Mouse (Mus musculus) Patski (cell line): ENCODE data around the gene 2310022A10Rik. TPM values are rescaled to one million over a fixed set of nuclear protein-coding genes. Genes with fewer than 3 reads are reported as not detected.

ENCODE experiments used
- ATAC-seq: fragments of 100-300 bp; one replicate; pipeline ENCODE4 v1.8.0; 2021
- CTCF ChIA-PET: fragments of 350-600 bp; sonication (Branson Sonifier 250); formaldehyde crosslinking; loops from one replicate; lab custom pipeline; 2022; ENCODE audit warnings: inconsistent platforms; lab: Charles Lee
- POLR2A ChIA-PET: fragments of 350-600 bp; sonication (Branson Sonifier 250); formaldehyde crosslinking; loops from one replicate; lab custom pipeline; 2022; ENCODE audit warnings: antibody characterized with exemption, inconsistent platforms; lab: Charles Lee
- DNase-seq: peaks from one replicate; pipeline ENCODE4 v3.0.0-alpha.2; 2011; ENCODE audit warnings: low read depth, low spot score
- H3K27me3 ChIP-seq: fragments of 371-371 bp; one replicate; pipeline ENCODE4 v1.5.1; 2021
- CTCF ChIP-seq: fragments of 100-300 bp; IDR thresholded peaks from one replicate; pipeline ENCODE4 v1.5.1; 2021
- in situ Hi-C: fragments of 300-500 bp; cut with MboI; formaldehyde crosslinking; loops from 3 replicates; pipeline ENCODE4 v1.11.1; 2018; ENCODE audit warnings: low pct_unique_long_range_greater_than_20kb, mixed read lengths
- polyA plus RNA-seq: library from polyadenylated mRNA; unstranded; gene quantifications from one replicate; pipeline ENCODE4 v1.2.3, GENCODE M21; 2021

Gene 2310022A10Rik
- polyA plus RNA-seq, 1 experiment from 2014 or later = 13.6 TPM

DNA sequence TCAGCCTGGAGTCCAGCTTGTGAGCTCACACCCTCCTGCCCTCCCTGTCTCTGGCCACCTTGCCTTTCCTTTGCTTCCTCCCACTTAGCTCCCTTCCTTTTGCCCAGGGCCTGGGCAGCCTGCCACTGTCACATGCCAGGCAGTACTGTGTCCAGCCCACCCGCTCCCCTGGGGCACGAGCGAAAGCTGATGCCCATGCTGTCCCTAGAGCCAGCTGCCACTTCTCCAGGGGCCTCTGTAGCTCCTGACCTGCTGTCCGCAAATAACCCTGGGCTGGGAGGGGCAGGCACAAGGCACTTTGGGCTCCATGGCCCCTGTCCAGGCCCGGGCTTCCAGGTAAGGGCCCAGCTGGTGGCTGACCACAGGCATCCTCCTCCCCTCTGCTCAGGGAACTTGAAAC lies 54.5 kb downstream of the 2310022A10Rik start:
- ATAC-seq (peak; percentile 58), DNase-seq (no peak)
- ChIA-PET POLR2A (interaction anchor here (0.5 to 0.8 kb wide), 3 partner anchors 16 to 76 kb away, joined by 3 to 4 read pairs (median 4); partner anchors contain the start of gene Akt2), CTCF (interaction anchor here (1.0 to 1.6 kb wide), 3 partner anchors 10 to 26 kb away, joined by 3 to 4 read pairs (median 3); no protein-coding TSS in a partner anchor)
- in situ Hi-C loops = no loop called here
- H3K27me3 ChIP-seq = no peaks in the 10 kb centered on the region
- TF ChIP-seq CTCF = no peak

DNA sequence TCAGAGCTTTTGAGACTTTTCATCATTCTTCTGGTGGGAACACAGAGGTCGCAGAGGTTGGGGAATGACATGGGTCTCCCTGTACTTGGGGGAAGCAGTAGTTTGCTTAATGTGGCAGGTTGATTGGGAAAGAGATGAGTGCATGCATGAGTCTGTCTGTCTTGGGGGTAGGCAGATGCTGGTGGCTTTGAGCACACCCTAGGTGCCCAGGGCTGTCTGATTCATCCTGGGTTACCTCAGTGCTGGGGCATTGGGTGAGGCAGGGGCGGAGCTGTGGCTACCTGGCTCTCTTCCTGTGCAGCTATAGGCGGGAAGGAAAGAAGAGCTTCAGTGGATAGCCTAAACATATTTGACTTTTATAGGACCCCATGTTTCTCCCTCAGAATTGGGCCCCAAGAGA lies 55.1 kb downstream of the 2310022A10Rik start:
- no peaks in the 10 kb centered on the region for H3K27me3 ChIP-seq
- ChIA-PET CTCF (interaction anchor here (1.5 to 1.6 kb wide), 2 partner anchors 11 to 26 kb away, joined by 3 to 4 read pairs; no protein-coding TSS in a partner anchor), POLR2A (interaction anchor here (0.8 to 1.0 kb wide), 3 partner anchors 9 to 22 kb away, joined by 3 to 4 read pairs (median 4); partner anchors contain the start of gene Akt2)
- peak; percentile 18 for ATAC-seq
- TF ChIP-seq CTCF = no peak
- in situ Hi-C loops = no loop called here
- no peak for DNase-seq

DNA sequence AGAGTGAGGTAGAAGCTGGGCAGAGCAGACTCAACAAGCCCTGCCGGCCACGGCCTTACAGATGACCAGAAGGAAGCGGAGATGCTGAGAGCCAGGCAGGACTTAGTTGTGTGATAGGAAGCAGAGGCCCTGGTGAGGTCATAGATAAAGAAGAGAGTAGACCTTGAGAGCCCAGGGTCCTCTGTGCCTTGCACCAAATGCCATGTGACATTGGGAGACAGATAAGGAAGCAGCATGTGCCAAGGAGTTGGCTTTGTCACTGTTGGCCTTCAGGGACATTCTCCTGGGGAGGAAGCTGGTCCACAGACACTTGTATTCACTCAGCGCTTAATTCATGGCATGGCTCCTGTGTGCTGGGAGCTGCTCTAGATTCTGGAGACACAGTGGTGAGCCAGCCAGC lies 56.3 kb downstream of the 2310022A10Rik start:
- DNase-seq (no peak), ATAC-seq (no peak)
- TF ChIP-seq CTCF = no peak
- no peaks in the 10 kb centered on the region for H3K27me3 ChIP-seq
- ChIA-PET CTCF (interaction anchor here (1.5 kb wide), 1 partner anchor 25 kb away, joined by 4 read pairs; no protein-coding TSS in a partner anchor), POLR2A (interaction anchor here (0.9 kb wide), 1 partner anchor 16 kb away, joined by 4 read pairs; no protein-coding TSS in a partner anchor)
- in situ Hi-C loops = no loop called here

DNA sequence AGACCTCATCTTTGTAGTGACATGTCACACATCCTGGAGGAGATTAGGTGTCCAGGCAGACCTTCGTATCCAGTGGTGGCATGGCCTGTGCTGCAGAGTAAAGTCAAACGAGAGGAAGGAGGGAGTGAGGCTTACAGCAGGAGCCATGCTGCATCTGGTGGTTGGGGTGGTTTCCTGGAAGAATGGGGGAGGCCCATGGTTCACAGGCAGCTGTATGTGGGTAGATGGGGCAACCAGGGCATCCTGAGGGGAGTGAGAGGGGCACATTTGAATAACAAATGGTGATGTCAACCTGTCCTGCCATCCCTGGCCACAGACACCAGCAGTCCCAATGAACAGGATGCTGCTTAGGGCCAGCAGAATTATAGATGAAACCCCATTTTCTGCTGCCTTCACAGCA lies 56.7 kb downstream of the 2310022A10Rik start:
- ChIA-PET CTCF (no interaction called here), POLR2A (no interaction called here)
- no peak for ATAC-seq
- H3K27me3 ChIP-seq = no peaks in the 10 kb centered on the region
- in situ Hi-C loops = no loop called here
- TF ChIP-seq CTCF = no peak
- DNase-seq = no peak

DNA sequence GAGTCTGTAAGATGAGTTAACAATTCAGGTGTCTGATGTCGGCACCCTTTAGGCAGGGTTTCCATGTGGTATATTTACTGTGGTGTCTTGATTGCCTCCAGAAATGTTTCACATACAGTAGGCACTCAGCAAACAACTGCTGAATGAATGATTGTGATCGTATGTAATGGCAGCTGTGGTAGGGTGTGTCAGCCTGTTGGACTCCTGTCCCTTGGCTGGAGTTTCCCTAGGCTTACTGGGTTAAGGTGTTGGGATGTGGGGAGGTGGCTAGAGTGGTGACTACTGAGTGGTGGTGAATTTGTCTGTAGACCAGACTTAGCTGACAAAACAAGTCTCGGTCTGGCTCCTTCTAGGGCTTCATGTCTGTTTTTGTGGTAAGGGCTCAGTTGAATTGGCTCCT lies 57.3 kb downstream of the 2310022A10Rik start:
- in situ Hi-C loops = no loop called here
- POLR2A ChIA-PET = no interaction called here

DNA sequence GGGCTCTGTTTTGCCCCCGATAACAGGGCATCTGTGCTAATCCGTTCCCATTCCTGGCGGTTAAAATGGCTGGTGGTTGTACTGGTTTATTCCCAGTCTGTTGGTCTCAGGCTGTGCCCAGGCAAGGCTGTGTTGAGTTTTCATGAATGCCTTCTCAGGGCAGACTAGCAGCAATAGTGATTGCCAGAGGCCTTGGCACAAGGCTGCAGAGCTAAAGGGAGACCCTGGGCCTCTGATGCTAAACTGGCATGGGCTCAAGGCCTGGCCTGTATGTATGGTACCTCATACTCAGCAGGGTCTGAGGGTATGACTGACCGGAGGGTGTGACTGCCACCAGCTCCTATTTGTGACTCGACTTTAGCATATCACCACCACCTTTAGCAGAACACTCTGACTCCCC lies 57.8 kb downstream of the 2310022A10Rik start:
- ChIA-PET CTCF (interaction anchor here (1.3 kb wide), 1 partner anchor 16 kb away, joined by 4 read pairs; no protein-coding TSS in a partner anchor), POLR2A (no interaction called here)
- ATAC-seq = no peak

More for the DNA sequence above, 57.3 kb downstream of the 2310022A10Rik start:
- CTCF ChIA-PET = no interaction called here
- no peak for TF ChIP-seq CTCF
- DNase-seq = no peak
- H3K27me3 ChIP-seq = no peaks in the 10 kb centered on the region
- ATAC-seq = no peak

DNA sequence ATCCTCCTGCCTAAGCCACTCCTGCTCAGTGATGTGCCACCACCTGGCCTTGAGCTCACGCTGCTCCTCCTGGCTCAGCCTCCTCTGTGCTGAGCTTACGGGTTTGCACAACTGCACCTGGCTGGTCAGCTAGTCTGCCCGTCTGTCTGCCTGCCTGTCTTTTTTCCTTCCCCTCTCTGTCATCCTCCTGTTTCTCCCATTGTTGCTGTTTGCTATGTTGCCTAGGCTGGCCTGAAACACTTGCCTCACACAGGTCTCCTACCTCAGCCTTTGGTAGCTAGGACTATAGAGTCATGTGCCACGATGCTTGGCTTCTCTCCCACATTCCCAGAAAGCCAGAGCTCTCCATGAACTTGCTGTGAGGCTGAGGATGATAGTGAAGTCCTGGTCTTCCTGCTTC lies 59.9 kb downstream of the 2310022A10Rik start:
- in situ Hi-C loops = no loop called here
- H3K27me3 ChIP-seq = no peaks in the 10 kb centered on the region
- no peak for TF ChIP-seq CTCF
- ChIA-PET CTCF (interaction anchor here (1.5 to 1.7 kb wide), 3 partner anchors 9 to 14 kb away, joined by 3 to 8 read pairs (median 4); no protein-coding TSS in a partner anchor), POLR2A (interaction anchor here (0.6 to 1.2 kb wide), 3 partner anchors 9 to 21 kb away, joined by 3 to 8 read pairs (median 3); no protein-coding TSS in a partner anchor)
- DNase-seq (no peak), ATAC-seq (no peak)

More for the DNA sequence above, 57.8 kb downstream of the 2310022A10Rik start:
- no peak for TF ChIP-seq CTCF
- in situ Hi-C loops = no loop called here
- DNase-seq = no peak
- no peaks in the 10 kb centered on the region for H3K27me3 ChIP-seq

DNA sequence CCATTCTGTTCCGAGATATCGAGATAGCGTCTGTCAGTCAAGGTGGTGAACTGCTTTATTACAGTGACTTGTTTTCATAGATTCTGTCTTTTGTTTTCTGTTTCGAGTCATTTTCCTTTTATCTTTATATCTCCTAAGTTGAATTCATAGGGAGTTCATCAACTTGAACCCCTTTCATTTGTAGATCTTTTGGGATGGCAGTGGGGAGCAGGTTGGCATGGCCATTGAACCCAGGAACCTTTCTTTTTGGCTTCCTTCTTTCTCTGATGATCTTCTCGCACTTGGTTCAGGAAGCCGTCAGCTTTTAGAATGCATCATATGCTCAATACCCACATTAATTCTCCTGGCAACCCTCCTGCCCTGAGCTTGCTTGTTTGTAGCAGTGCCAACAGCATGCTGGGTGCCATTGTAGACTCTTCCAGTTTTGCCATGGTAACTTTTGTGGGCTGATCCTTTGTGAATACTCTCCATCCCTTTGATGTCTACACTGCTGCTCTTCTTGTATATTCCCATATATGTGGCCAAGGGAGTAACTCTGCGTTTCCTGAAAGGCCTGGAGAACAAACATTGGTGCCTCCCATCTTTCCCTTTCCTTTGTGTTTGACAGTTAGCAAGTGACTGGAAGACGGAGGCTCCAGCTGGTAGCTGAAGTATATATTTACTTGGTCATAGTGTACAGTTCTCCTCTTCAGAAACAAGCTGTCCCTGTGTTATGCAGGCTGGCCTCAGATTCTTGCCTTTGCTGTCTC lies 60.9 kb downstream of the 2310022A10Rik start:
- DNase-seq (no peak), ATAC-seq (no peak)
- in situ Hi-C loops = no loop called here
- CTCF ChIA-PET = interaction anchor here (1.7 kb wide), 1 partner anchor 15 kb away, joined by 8 read pairs; no protein-coding TSS in a partner anchor
- H3K27me3 ChIP-seq = no peaks in the 10 kb centered on the region
- no peak for TF ChIP-seq CTCF
- POLR2A ChIA-PET = no interaction called here

DNA sequence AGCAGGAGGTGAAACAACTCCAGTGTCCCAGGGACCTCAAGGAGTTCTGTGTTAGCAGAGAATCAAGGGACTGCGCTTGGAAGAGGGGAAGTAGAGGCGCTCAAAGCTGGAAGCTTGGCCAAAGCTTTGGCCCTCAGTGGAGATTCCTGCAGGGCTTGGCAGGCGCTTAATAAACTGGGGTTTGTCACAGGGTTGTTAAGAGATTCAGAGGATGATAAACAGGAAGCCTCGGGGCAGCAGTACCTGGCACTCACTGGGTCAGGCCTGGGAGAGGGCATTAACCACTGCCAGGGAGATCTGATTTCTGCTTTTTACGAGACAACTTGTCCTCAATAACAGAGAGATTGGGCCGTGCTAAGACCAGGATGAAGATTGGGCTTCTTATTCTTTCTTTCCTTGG lies 68.0 kb downstream of the 2310022A10Rik start:
- ATAC-seq = no peak
- ChIA-PET POLR2A (no interaction called here), CTCF (no interaction called here)
- no peak for DNase-seq
- no peaks in the 10 kb centered on the region for H3K27me3 ChIP-seq
- in situ Hi-C loops = no loop called here
- no peak for TF ChIP-seq CTCF

DNA sequence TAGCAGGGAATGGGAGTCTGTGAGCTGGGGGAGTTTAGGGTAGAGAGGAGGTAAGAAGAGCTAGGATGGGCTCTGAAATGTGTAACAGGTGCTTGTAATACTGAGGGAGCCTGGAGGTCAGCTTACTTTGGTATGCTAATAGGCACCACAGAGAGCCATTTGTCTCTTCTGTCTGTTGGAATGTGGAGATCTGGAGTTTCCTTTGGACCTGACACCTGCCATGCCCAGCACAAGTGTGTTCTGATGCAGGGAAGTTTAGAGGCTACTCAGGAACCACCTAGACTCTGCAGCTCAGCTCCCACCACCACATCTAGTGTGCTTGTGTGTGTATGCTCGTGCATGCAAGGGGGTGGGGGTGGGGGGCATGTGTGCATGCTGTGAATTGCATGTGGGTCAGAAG lies 69.2 kb downstream of the 2310022A10Rik start:
- no peaks in the 10 kb centered on the region for H3K27me3 ChIP-seq
- TF ChIP-seq CTCF = no peak
- DNase-seq (no peak), ATAC-seq (no peak)
- CTCF ChIA-PET = interaction anchor here (0.9 to 1.5 kb wide), 2 partner anchors 11 to 17 kb away, joined by 3 to 4 read pairs; no protein-coding TSS in a partner anchor
- POLR2A ChIA-PET = interaction anchor here (0.6 kb wide), 1 partner anchor 9 kb away, joined by 3 read pairs; no protein-coding TSS in a partner anchor
- in situ Hi-C loops = no loop called here

DNA sequence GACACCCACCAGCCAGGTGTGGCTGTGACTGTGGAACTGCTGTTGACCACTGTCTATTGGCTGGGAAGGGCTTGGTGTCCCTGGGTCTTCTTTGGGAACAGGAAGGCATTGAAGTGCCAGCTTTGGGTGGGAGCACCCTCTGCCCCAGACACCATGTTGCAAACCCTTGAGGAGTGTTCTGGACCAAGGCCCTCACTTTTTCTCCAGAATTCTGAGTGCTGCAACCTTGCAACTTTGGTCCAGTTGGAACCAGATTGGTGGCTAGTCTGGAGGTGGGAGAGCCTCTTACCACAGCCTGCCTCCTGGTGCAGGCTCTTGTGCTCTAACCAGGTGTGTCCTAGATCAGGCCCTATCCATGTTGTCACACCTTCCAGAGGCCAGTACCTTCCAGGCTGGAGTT lies 71.9 kb downstream of the 2310022A10Rik start:
- no peak for ATAC-seq
- POLR2A ChIA-PET = no interaction called here
- in situ Hi-C loops = no loop called here
- CTCF ChIA-PET = no interaction called here
- no peak for DNase-seq
- TF ChIP-seq CTCF = no peak
- no peaks in the 10 kb centered on the region for H3K27me3 ChIP-seq
